Mouse (Mus musculus): ENCODE results near the gene Cbfa2t2.

DNA sequence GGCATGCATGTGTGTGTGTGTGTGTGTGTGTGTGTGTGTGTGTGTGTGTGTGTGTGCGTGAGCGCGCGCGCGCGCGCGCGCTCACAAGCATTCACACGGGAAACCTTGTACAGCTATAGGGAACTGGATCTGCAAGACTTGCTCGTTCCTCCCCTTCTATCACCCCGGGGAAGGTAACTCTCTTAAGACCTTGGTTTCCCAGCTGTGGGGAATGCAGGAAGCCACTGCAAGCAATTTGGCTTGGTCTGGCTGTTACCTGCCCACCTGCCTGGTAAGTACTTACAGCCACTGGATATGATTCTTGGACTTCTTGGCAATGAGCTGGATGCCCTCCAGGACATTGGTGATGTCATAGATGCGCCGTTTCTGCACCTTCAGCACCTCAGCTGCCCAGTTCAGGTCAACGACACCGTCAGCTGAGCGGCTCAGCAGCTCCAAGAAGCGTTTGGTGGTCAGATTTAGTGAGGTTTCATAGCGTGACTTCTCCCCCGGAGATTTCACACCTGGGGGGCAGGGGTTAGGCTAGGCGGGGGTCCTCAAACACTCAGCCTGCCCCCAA, 127.4 kb downstream of the Cbfa2t2 start:
- TF ChIP-seq FLI1 (IDR thresholded peaks at IDR 0.05; ENCODE audit: low read length), result no peak
- no peak for TF ChIP-seq GATA1 (IDR thresholded peaks at IDR 0.05; ENCODE audit: borderline replicate concordance, low read length)
